Mouse (Mus musculus) myocyte (in vitro differentiated cells): ENCODE measurements around the gene Wdr44. TPM values are rescaled to one million over a fixed set of nuclear protein-coding genes. Genes with fewer than 3 reads are reported as not detected.

Source experiments
- H3K27me3 ChIP-seq: one replicate; pipeline ENCODE4 v1.6.1; 2011; ENCODE audit not compliant: control insufficient read depth, insufficient read depth, insufficient read length
- H3K36me3 ChIP-seq: one replicate; pipeline ENCODE4 v1.6.1; 2011; ENCODE audit not compliant: control insufficient read depth, insufficient read depth
- H3K4me2 ChIP-seq: one replicate; pipeline ENCODE4 v1.6.1; 2011; ENCODE audit warnings: low read depth, control low read depth
- H3K4me3 ChIP-seq: one replicate; pipeline ENCODE4 v1.5.1; 2011; ENCODE audit warnings: mild to moderate bottlenecking, control low read depth, moderate library complexity
- H3K79me2 ChIP-seq: one replicate; pipeline ENCODE4 v1.6.1; 2011; ENCODE audit not compliant: control insufficient read depth, insufficient read depth
- H3ac ChIP-seq: one replicate; pipeline ENCODE4 v1.6.1; 2011; ENCODE audit not compliant: control insufficient read depth, insufficient read length
- CEBPB ChIP-seq: IDR thresholded peaks from 2 replicates; pipeline ENCODE4 v1.6.1; 2011; ENCODE audit warnings: mild to moderate bottlenecking, moderate library complexity; ENCODE audit not compliant: poor library complexity, insufficient read depth, severe bottlenecking
- E2F4 ChIP-seq: IDR thresholded peaks from one replicate; pipeline ENCODE4 v1.6.1; 2011; ENCODE audit warnings: mild to moderate bottlenecking, control low read depth, moderate library complexity; ENCODE audit not compliant: insufficient read depth
- MAX ChIP-seq: IDR thresholded peaks from one replicate; pipeline ENCODE4 v1.6.1; 2011; ENCODE audit warnings: low read depth, mild to moderate bottlenecking, control low read depth
- MYOD1 ChIP-seq, 3 experiments: IDR thresholded peaks; one replicate each; pipeline ENCODE4 v1.6.1; 2011; ENCODE audit warnings: control low read depth in 2 of 3, low read depth in 2 of 3, mild to moderate bottlenecking in 2 of 3, moderate library complexity in 1 of 3; ENCODE audit not compliant: insufficient read length in 2 of 3, control insufficient read depth in 1 of 3
- MYOG ChIP-seq, 3 experiments: IDR thresholded peaks; one replicate each; pipeline ENCODE4 v1.6.1; 2011; ENCODE audit warnings: control low read depth in 2 of 3, low read depth in 2 of 3, mild to moderate bottlenecking in 2 of 3; ENCODE audit not compliant: insufficient read length in 2 of 3, control insufficient read depth in 1 of 3, insufficient read depth in 1 of 3
- POLR2A ChIP-seq: IDR thresholded peaks from one replicate; pipeline ENCODE4 v1.6.1; 2011; ENCODE audit warnings: low read depth, mild to moderate bottlenecking, control low read depth, moderate library complexity; ENCODE audit not compliant: insufficient read length
- POLR2AphosphoS2 ChIP-seq: IDR thresholded peaks from one replicate; pipeline ENCODE4 v1.6.1; 2011; ENCODE audit warnings: low read depth, control low read depth; ENCODE audit not compliant: insufficient read length
- REST ChIP-seq: IDR thresholded peaks from one replicate; pipeline ENCODE4 v1.6.1; 2011; ENCODE audit warnings: mild to moderate bottlenecking, control low read depth, moderate library complexity; ENCODE audit not compliant: insufficient read depth, insufficient read length
- SRF ChIP-seq: IDR thresholded peaks from one replicate; pipeline ENCODE4 v1.6.1; 2011; ENCODE audit warnings: low read depth; ENCODE audit not compliant: control insufficient read depth, insufficient read length
- TCF12 ChIP-seq: IDR thresholded peaks from one replicate; pipeline ENCODE4 v1.6.1; 2011; ENCODE audit warnings: mild to moderate bottlenecking, control low read depth; ENCODE audit not compliant: poor library complexity, insufficient read depth, severe bottlenecking
- TCF3 ChIP-seq: IDR thresholded peaks from one replicate; pipeline ENCODE4 v1.6.1; 2011; ENCODE audit warnings: low read depth, control low read depth; ENCODE audit not compliant: insufficient read length
- USF1 ChIP-seq: IDR thresholded peaks from one replicate; pipeline ENCODE4 v1.6.1; 2011; ENCODE audit warnings: low read depth, mild to moderate bottlenecking, control low read depth, moderate library complexity
- polyA plus RNA-seq: library from polyadenylated mRNA; unstranded; fragments of >200 nt; fragmentation: generic; extraction: Trizol; gene quantifications from one replicate; pipeline ENCODE4 v1.2.1, GENCODE M21; 2012; ENCODE audit warnings: missing spikeins

Gene Wdr44
- 8.1 TPM for polyA plus RNA-seq

DNA sequence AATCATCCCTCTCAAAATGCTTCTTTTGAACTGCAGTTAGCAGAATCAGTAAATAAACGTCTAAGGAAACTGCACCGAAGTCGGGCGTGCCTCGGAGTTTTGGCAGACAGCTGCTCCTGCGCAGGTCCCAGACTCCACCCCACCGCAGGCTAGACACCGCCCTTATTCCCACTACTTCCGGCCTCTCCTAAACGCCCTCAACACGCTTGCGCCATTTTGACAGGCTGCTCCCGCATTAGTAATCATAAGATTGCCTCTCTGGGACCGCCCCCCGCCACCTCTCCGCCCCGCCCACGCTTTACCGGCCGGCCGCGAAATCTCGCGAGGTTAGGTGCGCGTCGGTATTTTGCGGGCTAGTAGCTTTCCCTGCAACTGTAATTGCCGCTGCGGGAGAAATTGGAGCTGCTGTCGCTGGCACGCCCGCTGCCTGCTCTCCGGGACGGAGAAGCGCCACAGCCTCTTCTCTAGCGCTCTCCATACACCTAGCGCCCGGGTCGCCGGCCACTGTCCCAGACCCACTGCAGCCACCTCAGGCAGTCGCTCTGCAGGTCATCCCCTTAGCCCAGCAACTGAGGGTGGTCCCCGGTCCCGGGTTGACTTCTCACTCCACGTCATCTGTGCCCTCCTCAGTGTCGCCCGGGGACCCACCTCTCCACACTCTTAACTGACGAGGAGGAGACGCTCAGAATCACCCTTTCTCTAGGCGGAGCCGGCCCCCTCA is at the start of gene Wdr44:
TSS of gene Wdr44 (plus strand) at position 330 of the 721 bp plus-strand sequence.
- Histone ChIP-seq H3K4me2 (peak within 1 kb of the TSS; percentile 71), H3K36me3 (no peaks in the 10 kb centered on the region), H3K4me3 (peak within 1 kb of the TSS; percentile 85), H3K27me3 (no peaks in the 10 kb centered on the region), H3K79me2 (peaks cover 39% of the 10 kb centered on the region), H3ac (peak within 1 kb of the TSS; percentile 33)
- TF ChIP-seq E2F4 (no peak), POLR2A (peak; percentile 66), TCF3 (no peak), SRF (no peak), TCF12 (no peak), USF1 (no peak), POLR2AphosphoS2 (peak; percentile 69), MYOG (IDR thresholded peaks at IDR 0.05; ENCODE audit: control insufficient read depth in 1 of 3, insufficient read depth in 1 of 3, insufficient read length in 2 of 3, low read depth in 2 of 3) (peak in 1 of 3 experiments; percentile 43), REST (no peak), CEBPB (no peak), MAX (no peak), MYOD1 (IDR thresholded peaks at IDR 0.05; ENCODE audit: control insufficient read depth in 1 of 3, insufficient read length in 2 of 3, low read depth in 2 of 3) (no peak)

DNA sequence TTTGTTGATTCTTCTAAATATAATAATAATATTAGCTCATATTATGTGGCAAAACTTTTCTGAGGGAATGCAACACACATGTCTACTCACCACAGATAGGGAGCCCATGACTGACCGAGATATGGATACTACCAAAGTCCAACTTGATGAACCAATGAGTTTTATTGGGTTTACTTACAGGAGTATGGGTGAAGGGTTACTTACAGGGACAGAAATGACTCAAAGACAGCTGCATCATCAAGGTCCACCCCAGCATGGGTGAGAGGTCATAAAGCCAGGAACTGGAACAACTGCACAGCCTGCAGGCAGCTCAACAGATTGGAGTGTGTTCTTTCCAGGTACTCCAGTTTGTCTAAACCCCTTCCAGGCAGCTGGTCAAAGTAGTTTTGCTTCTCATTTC is 44.5 kb upstream of the Wdr44 start:
- Histone ChIP-seq H3K4me2 (no peak overlapping the region), H3K27me3 (no peaks in the 10 kb centered on the region), H3K4me3 (no peak overlapping the region), H3ac (no peak overlapping the region), H3K79me2 (no peaks in the 10 kb centered on the region), H3K36me3 (no peaks in the 10 kb centered on the region)
- TF ChIP-seq POLR2AphosphoS2 (no peak), TCF12 (no peak), POLR2A (no peak), MYOG (IDR thresholded peaks at IDR 0.05; ENCODE audit: control insufficient read depth in 1 of 3, insufficient read depth in 1 of 3, insufficient read length in 2 of 3, low read depth in 2 of 3) (peak in 1 of 3 experiments; percentile 42)

DNA sequence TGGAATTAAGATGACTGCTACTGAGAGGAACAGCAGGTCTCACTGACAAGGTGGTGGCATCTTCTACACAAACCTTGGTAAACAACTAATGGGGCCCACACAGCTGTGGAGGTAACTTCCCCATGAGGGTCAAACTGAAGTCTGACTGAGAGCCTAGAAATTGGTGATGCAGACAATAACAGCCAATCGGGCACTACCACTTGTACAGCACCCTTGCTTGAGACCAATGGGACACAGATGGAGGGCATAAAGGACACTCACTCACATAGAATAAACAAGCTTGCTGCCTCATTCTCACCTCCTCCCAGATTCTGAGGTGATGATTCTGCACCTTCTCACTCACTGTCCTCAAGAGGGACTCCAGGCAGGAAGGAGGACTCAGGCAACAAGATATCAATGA is 30.6 kb upstream of the Wdr44 start:
- Histone ChIP-seq H3K4me3 (no peak overlapping the region), H3K27me3 (no peaks in the 10 kb centered on the region), H3K36me3 (no peaks in the 10 kb centered on the region), H3K4me2 (no peak overlapping the region), H3ac (no peak overlapping the region), H3K79me2 (no peaks in the 10 kb centered on the region)
- TF ChIP-seq CEBPB = no peak
- no peak for TF ChIP-seq SRF
- TF ChIP-seq E2F4 = no peak
- no peak for TF ChIP-seq MYOG (IDR thresholded peaks at IDR 0.05; ENCODE audit: control insufficient read depth in 1 of 3, insufficient read depth in 1 of 3, insufficient read length in 2 of 3, low read depth in 2 of 3)
- TF ChIP-seq MAX = no peak
- TF ChIP-seq POLR2AphosphoS2 = no peak
- TF ChIP-seq TCF12 = no peak
- TF ChIP-seq REST = no peak
- no peak for TF ChIP-seq TCF3
- no peak for TF ChIP-seq POLR2A
- TF ChIP-seq USF1 = no peak
- no peak for TF ChIP-seq MYOD1 (IDR thresholded peaks at IDR 0.05; ENCODE audit: control insufficient read depth in 1 of 3, insufficient read length in 2 of 3, low read depth in 2 of 3)

DNA sequence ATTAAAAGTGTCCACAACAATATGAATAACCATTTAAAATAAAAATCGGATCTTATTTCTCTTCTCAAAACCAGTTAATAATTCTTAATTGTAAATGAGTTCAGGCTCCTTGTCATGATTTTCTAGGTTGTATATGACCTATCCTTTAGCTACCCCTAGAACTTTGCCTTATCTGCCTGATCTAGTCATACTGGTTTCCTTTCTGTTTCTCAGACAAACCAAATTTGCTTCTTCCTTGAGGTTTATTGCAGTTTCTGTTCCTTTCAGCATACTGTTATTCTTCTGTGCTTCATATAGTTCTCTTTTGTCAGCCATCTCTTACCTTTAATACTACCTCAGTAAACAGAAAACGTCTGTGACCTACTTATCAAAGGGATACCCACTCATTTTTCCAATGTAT is 19.7 kb upstream of the Wdr44 start:
- no peaks in the 10 kb centered on the region for H3K27me3 ChIP-seq
- H3K79me2 ChIP-seq = no peaks in the 10 kb centered on the region
- H3K4me2 ChIP-seq = no peak overlapping the region
- TF ChIP-seq TCF12 = no peak
- TF ChIP-seq MAX = no peak
- TF ChIP-seq TCF3 = no peak
- no peak for TF ChIP-seq USF1
- TF ChIP-seq POLR2A = no peak
- TF ChIP-seq E2F4 = no peak
- TF ChIP-seq CEBPB = no peak
- TF ChIP-seq REST = no peak
- no peak for TF ChIP-seq MYOG (IDR thresholded peaks at IDR 0.05; ENCODE audit: control insufficient read depth in 1 of 3, insufficient read depth in 1 of 3, insufficient read length in 2 of 3, low read depth in 2 of 3)
- TF ChIP-seq POLR2AphosphoS2 = no peak
- TF ChIP-seq MYOD1 (IDR thresholded peaks at IDR 0.05; ENCODE audit: control insufficient read depth in 1 of 3, insufficient read length in 2 of 3, low read depth in 2 of 3) = no peak
- no peak for TF ChIP-seq SRF
- no peak overlapping the region for H3ac ChIP-seq
- H3K4me3 ChIP-seq = no peak overlapping the region
- no peaks in the 10 kb centered on the region for H3K36me3 ChIP-seq
